Mouse (Mus musculus): ENCODE results near the gene Pigu. TPM values are rescaled to one million over a fixed set of nuclear protein-coding genes. Genes with fewer than 3 reads are reported as not detected.

The Pigu gene
- total RNA-seq (2021) = 10 to 100 TPM; 36.1 to 38.3 TPM

DNA sequence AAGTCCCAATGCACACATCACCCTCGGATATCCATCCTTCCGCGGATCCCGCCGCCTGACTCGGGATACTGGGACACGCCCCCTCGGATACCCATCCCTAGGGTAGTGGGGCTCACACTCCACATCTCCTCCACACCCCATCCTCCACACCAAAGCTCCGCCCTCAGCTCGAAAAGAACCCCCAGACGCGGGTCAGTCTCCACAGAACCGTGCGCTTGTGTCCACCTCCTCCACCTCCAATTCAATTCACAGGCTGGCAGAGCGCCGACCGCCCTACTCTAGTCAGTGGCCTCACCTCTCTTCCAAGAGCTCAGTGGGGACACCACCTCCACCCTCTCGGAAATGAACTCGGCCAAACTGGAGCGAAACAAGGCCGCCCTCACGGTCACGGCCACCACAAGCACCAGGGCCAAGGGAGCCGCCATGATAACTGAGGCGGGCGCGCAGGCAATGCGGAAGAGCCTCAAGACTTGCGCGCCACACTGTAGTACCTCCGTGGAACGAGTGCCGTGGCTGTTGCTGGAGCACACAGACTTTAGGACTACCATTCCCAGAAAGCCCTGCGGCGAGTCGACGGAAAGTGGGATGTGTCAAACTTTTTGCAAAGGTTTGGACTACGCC, at the start of gene Pigu:
TSS of gene Pigu (minus strand) at position 460 of the 621 bp plus-strand sequence.
- intact Hi-C loops (cut with DNase I) = loop anchor here (1.0 kb wide), 1 partner anchor 24 kb away; the partner anchor contains the start of gene Trp53inp2

DNA sequence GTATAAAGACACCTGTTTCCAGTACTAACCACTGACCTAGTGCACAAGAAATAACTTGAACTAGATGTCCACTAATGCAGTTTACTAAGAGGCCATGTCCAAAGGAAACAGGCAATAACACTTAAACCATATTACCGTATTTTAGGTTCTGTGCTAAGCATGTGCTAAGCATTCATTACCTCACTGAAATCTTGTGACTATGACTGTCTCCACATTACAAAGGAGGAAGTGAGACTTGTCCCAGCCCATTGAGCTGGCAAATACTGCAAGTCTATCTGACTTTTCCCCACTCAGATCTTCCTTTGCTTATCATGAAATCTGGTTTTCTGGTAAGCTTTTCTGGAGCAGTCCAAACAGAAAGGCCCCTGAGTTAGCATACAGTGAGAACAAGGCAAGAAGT, 47.4 kb upstream of the Pigu start:
- no peak for DNase-seq
- intact Hi-C loops (cut with DNase I) = no loop called here

More for the DNA sequence above, at the start of gene Pigu:
- peak; percentile 95 to 96 for DNase-seq

DNA sequence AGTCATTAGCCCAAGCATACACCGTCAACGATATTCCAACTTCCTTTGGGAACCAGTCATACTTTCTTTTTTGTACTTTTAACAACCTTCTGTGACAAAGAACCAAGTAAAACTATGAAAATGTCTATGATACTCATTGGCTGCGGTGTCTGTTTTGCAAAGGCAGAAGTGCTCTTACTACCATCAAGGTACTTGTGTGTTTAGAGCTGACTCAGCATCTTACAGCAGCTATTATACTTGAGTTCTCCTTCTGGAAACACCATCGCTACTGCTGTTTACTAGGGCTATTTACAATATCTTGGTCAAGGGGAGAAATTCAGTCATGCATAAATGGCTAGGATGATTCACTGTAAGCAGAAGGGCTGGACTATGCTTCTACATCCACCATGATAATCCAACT, 44.7 kb upstream of the Pigu start:
- no peak for DNase-seq
- intact Hi-C loops (cut with DNase I) = no loop called here

DNA sequence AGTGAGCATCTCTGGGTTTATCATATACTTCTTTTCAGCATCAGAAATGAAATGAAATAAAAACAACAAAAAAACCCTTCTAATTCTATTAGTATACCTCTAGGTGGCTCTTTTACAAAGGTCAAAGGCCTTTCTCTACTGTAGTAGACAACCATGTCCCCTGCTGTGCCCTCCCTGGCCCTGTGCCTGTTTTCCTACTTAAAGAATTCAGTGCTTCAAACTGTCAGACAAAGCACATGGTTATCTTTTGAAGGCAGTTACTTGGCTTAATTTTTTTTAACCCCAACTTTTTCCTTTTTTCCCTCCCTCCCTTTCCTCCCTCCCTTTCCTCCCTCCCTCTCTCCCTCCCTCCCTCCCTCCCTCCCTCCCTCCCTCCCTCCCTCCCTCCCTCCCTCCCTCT, 43.0 kb upstream of the Pigu start:
- DNase-seq = peak; percentile 41 to 43

DNA sequence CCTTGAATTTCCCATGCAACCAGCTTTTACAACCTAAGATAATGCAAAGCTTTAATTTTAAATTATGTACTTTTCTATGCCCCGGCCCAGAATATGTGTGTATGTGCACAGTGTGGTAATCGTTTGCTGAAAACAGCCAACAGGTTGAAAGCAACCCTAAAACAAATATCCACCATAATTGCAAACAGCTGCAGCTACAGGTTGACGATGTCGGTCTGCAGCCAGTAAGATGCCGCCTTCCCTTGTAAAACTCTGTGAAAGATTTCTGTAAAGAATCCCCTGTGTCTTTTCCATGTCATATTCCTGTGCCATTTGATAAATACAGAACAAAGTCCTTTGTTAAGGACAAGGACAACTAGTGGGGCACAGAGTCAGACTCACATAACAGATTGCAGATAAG, 37.4 kb upstream of the Pigu start:
- intact Hi-C loops (cut with DNase I) = no loop called here
- DNase-seq = no peak

More for the DNA sequence above, 43.0 kb upstream of the Pigu start:
- intact Hi-C loops (cut with DNase I) = no loop called here

DNA sequence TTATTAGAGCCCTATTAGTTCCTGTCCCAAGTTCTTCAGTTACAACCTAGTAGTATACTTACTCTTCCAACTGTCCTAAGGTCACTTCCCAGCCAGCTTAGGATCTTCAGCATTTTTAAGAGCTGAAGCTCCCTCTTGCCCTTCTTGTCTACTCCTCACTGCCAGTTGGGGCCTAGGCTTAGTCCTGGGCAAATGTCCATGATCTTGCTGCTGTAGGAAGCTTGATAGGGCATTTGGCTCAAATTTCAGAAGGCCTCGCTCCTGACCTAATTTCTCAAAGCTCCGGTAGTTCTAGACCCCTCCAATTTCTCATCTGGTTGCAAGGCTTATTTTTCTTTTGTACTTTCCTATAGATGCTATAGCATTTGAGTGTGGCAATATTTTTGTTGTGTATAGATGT, 31.3 kb upstream of the Pigu start:
- intact Hi-C loops (cut with DNase I) = loop anchor here (10.0 kb wide), 1 partner anchor 304 kb away; no protein-coding TSS in a partner anchor
- DNase-seq = peak in 1 of 2 experiments; percentile 50

DNA sequence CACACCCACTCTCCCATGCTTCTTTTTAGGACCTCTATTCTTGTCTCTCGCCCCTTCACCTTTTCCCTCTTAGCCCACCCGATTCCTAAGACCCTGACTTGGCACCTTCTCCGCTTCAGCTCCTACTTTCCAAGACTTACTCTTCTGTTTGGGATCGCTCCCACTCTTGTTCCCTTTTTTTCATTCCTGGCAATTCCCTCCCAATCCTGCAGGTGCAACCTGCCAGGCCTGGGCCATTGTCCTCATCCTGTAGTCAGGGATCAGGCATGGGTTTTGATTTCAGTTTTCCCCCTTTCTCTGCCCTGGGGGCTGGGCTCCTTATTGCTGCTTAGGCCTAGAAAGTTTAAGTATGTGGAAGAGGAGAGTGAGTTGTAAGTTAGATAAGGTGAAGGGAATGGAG, 29.8 kb upstream of the Pigu start:
- intact Hi-C loops (cut with DNase I) = loop anchor here (10.0 kb wide), 1 partner anchor 302 kb away; no protein-coding TSS in a partner anchor

DNA sequence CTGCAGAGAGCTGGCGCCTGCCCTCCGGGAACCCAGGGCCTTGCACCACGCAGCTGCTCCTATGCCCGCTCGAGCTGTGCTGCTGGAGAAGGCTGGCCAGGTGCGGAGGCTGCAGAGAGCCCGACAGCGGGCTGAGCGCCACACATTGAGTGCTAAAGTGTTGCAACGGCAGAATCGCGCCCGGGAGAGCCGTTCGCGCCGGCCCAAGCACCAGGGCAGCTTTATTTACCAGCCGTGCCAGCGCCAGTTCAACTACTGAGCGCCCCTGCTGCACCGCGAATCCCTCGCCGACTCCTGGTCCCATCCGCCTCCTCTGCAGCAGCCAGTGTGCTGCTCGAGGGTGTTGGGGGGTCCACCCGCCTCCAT, 29.3 kb upstream of the Pigu start:
- DNase-seq = peak in 1 of 2 experiments; percentile 18
- intact Hi-C loops (cut with DNase I) = loop anchor here (10.0 kb wide), 1 partner anchor 302 kb away; no protein-coding TSS in a partner anchor

More for the DNA sequence above, 29.8 kb upstream of the Pigu start:
- DNase-seq = no peak

DNA sequence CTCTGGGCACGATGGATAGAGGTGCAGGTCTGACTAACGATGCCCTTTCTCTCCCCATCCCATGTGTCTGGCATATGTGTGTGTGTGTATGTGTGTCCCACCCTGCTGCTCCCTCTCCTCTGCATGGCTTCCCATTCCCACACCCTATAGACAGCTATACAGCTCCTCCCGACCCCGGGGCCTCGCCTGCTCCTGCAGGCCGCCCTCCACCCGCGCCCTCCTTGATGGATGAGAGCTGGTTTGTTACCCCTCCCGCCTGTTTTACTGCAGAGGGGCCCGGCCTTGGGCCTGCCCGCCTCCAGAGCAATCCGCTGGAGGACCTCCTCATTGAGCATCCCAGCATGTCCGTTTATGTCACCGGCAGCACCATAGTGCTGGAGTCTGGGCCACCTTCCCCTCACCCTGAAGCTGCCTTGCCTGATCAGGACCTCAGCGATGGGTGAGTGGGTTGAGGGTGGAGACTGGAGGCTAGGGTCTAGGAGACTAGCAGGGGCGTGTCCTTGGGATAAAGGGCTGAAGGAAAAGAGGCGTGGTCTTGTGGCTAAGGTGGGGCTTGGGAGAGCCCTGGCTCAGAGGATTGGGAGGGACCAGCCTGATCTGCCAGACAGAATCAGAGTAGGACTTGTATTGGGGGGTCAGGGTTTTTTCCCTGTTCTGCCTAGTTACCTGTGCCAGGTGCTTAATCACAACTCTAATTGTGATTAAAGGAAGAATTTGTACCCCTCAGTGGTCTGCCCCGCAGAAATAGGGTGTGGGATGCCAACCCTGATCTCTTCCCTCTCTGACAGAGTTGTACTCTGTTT, 28.7 kb upstream of the Pigu start:
- intact Hi-C loops (cut with DNase I) = loop anchor here (2.0 to 10.0 kb wide), 2 partner anchors 151 to 301 kb away; no protein-coding TSS in a partner anchor
- DNase-seq = peak in 1 of 2 experiments; percentile 14

DNA sequence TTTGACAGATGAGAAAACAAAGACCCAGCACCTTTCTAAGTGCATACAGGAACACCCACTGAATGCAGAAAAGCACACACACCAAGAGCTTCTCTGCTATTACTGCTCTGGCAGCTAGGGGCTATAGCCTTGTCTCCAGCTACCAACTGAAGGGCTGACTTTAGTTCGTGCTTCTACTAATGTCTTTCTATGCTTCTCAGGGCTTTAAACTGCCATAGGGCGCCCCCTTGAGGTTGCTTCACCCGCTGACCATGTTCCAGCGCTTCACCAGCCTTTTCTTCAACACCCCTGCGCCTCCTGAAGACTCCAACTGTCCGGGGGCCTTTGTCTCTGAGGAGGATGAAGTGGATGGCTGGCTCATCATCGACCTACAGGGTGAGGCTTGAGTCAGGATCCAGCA, 27.9 kb upstream of the Pigu start:
- intact Hi-C loops (cut with DNase I) = loop anchor here (2.0 to 10.0 kb wide), 2 partner anchors 150 to 300 kb away; no protein-coding TSS in a partner anchor

DNA sequence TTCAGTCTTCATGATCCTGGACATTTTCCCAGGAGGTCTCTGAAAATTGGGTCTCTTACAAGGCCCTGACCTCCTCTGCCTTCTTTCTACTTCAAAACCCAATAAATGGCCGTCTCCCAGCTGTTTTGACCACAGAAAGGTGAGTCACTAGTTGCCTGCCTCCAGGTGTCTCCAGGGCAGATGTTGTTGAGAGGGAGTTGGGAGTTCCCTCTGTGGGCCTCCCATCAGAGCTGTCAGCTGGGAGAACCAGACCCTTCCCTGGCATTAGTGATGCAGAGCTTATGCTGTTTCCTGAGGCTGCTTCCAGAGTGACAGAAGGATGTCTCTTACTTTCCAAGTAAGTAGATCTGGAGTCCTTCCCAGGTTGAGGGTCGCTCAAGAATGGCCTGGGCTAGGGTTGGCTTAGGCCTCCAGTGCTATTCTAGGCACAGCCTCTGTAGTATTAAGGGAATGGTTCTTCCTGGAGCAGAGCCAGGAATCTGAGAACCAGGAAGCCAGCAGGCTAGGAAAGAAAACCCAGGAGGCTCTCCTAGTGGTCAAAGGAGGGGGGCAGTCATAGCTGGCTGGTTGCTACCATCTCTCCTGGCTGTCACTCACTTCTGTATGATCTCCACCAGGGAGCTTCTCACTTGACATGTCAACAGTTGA, 25.7 kb upstream of the Pigu start:
- DNase-seq = peak; percentile 84 to 85
- intact Hi-C loops (cut with DNase I) = loop anchor here (5.0 to 10.0 kb wide), 2 partner anchors 106 to 298 kb away; partner anchors contain the start of gene Map1lc3a

More for the DNA sequence above, 27.9 kb upstream of the Pigu start:
- DNase-seq = peak; percentile 83 to 89

DNA sequence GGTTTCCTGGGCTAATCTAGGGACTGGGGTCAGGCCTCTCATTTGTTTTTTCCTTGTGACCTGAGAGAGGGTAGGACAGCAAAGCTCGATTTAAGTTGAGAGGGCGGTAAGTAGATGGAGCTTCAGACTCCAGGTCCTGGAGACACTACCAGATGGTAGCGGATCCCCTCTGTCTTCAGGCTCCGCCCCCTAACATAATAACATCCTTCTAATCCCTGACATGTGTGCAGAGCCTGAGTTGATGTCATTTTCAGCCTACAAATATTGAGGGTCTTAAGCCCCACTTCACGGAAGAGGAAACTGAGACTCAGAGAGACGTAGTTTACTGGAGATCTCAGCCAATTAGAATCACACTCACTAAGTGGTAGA, 25.1 kb upstream of the Pigu start:
- intact Hi-C loops (cut with DNase I) = loop anchor here (5.0 to 10.0 kb wide), 2 partner anchors 105 to 298 kb away; partner anchors contain the start of gene Map1lc3a
- no peak for DNase-seq

DNA sequence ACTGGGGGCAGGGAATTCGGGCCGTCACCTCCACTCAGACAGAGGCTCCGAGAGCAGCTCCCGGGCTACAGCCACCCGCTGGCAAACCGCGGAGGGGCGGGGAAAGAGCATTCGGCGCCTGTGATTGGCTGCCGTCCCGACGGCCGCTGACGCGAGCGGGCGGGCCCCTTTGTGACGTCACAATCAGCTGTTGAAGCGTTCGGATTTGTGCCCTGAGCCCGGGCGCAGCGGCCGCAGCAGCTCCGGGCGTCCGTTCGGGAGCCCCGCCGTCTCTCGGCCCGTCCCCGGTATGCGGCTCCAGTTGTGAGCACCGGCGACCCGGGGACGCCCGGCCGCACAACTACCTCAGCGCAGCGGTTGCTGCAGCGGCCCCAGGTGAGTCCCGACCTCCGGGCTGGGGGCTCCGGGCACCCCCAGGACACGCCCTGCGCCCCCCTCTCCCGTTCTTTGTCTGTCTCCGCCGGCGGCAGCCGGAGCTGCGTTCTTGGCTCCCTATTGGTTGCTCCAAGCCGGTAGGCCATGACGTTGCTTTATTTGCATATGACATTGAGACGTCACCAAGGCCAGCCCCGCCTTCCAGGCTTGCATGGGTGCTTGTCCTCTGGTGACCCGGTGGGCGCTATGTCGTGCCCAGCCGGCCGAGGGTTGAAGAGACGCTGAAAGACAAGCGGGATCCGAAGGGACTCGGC, 24.6 kb upstream of the Pigu start:
- intact Hi-C loops (cut with DNase I) = loop anchor here (1.0 to 10.0 kb wide), 3 partner anchors 24 to 297 kb away; partner anchors contain the start of genes Map1lc3a and Pigu
- peak; percentile 99 for DNase-seq

DNA sequence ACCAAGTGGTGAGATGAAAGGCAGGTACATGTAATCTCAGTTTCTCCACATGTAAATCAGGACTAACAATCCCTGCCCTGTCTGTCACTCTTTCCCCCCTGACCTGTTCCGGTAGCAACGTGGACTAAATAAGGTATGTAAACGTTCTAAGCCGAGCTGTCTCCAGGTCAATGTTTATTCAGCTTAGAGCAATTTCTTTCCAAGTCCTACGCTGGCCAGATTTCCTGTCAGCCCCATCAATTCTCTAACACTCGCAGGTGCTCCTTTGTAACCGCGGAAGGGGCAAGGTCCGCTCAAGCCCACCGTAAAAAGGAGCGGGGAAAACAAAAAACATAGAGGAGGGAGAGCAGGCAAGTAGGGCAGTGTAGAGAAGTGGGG, 23.8 kb upstream of the Pigu start:
- no peak for DNase-seq
- intact Hi-C loops (cut with DNase I) = loop anchor here (1.0 to 10.0 kb wide), 3 partner anchors 24 to 296 kb away; partner anchors contain the start of genes Map1lc3a and Pigu

DNA sequence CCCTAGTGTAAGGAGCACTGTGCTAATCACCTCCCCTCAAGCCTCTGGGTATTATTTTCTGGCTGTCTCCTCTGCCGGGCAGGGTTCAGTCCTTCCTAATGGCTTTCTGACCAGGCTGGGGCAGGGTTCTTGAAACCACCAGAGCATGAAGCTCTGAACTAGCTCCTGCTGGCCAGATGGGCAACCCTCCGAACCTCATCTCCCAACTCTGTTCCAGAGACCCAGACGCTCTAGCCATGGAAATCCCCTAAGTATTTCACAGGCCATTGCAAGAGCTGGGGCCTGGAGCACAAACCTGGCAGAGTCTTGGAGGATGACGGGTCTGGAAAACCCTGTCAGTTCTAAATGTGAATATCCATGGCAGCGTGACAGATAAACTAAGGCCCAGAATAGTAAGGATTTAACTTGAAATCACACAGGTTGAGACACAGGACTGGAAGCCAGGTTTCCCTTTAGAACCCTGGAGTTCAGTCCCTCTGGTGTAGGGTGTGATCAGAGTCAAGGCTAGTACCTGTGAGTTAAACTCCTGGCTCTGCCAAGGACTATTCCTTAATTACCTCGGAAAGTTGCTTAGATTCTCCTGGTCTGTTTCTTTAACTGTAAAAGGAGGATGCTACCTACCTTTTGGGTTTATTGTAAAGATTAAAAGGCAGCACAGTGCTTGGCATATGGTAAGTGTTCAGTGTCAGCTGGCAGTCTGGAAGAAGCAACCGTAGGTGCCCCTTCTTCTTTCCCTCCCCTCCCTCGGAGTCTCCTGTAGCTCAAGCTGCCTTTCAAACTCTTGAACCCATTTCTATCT, 23.2 kb upstream of the Pigu start, which contains the start of gene Trp53inp2:
TSS of gene Trp53inp2 (plus strand) at position 799 of the 799 bp plus-strand sequence.
- intact Hi-C loops (cut with DNase I) = loop anchor here (1.0 to 10.0 kb wide), 3 partner anchors 23 to 296 kb away; partner anchors contain the start of genes Map1lc3a and Pigu
- peak in 1 of 2 experiments; percentile 18 for DNase-seq

DNA sequence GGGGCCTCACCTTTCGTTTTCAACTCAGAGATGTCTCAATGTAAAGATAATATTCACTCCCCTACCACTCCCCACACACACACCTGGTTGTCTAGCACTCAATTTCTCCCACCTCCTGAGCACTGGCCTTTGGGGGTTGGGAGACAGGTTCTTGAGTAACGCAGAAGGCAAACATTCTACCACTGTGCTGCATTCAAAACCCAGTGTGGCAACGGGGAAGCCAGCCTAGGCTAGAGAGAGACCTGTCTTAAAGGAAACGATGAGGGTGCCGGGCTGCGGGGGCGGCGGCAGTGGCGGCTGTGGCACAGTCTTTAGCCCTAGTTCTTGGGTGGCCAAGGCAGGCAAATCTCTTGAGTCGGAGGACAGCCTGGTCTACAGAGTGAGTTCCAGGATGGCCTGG, 19.0 kb upstream of the Pigu start:
- intact Hi-C loops (cut with DNase I) = no loop called here
- DNase-seq = no peak

DNA sequence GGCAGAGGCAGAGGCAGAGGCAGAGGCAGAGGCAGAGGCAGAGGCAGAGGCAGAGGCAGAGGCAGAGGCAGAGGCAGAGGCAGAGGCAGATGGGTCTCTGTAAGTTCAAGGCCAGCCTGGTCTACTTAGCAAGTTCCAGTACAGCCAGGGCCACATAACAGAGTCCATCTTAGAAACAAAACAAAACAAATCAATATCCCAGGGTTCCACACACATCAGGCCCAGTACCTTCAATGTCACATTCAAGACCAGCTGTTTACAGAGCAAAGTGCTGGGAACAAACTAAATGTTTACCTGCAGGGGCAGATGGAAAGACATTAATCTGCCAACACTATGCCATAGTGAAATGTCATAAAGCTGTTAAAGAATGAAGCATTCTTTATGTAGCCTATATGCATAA, 17.3 kb upstream of the Pigu start:
- intact Hi-C loops (cut with DNase I) = no loop called here
- DNase-seq = no peak

DNA sequence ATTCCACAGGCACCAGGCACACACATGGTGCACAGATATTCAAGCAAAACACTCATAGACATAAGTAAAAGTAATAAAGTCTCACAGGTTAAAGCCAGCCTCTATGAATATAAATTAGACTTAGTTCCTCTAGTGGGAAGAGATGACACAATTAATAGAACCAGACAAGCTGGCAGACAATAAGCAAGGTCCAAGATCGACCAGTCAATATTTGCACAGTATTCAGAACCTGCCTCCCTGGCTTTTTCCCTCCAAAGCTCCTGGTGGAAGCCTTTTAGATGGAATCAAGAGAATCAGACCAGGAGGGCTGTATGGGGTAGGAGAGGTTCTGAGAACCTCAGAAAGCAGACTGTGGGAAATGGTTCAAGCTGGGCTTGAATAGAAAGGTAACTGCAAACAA, 16.7 kb upstream of the Pigu start:
- intact Hi-C loops (cut with DNase I) = no loop called here
- DNase-seq = no peak

DNA sequence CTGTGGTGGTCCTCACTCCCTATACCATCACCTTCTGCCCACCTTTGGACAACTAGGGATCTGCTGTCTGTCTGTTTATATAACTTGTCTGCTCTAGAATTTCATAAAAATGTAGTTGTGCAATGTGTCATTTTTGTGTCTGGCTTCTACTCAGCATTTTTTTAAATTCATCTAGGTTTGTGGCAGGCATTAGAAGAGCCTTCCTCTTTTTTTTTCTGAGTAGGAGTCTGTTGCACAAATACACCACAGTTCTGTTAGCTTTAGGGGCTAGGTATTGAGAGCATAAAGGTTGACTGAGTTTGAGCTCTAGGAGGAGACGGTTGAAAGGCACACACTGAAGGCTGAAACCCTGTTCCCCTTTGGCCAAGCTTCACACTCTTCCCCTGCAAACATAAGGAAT, 16.1 kb upstream of the Pigu start:
- intact Hi-C loops (cut with DNase I) = no loop called here
- DNase-seq = no peak
